Mouse (Mus musculus) liver, embryonic 13.5 days (tissue): ENCODE measurements at regions not wholly inside any gene's neighbourhood (a gene's known extent, or its start where the extent isn't known, plus 50 kb on each side); places are given as distances from the start of the nearest gene placed in this dataset.

Source experiments
- ATAC-seq: fragments of 200-750 bp; cut with Nextera tagmentation; 2 replicates; pipeline ENCODE4 v1.8.0; 2017; ENCODE audit warnings: low read depth, mild to moderate bottlenecking, moderate number of reproducible peaks, moderate library complexity
- DNase-seq: peaks from one replicate; pipeline ENCODE4 v3.0.0; 2022
- H3K27ac ChIP-seq: fragments of 300-500 bp; sonication (generic); 2 replicates; pipeline ENCODE4 v1.5.1; 2015; ENCODE audit warnings: moderate library complexity, mild to moderate bottlenecking, inconsistent platforms
- H3K27me3 ChIP-seq: fragments of 300-500 bp; sonication (generic); 2 replicates; pipeline ENCODE4 v1.6.1; 2015; ENCODE audit warnings: mild to moderate bottlenecking, inconsistent platforms
- H3K36me3 ChIP-seq: fragments of 300-500 bp; sonication (generic); 2 replicates; pipeline ENCODE4 v1.6.1; 2015; ENCODE audit warnings: mild to moderate bottlenecking, inconsistent platforms
- H3K4me1 ChIP-seq: fragments of 300-500 bp; sonication (generic); replicated peaks from 2 replicates; pipeline ENCODE4 v1.6.1; 2015; ENCODE audit warnings: inconsistent platforms
- H3K4me2 ChIP-seq: fragments of 300-500 bp; sonication (generic); 2 replicates; pipeline ENCODE4 v1.6.1; 2015; ENCODE audit warnings: inconsistent platforms, mild to moderate bottlenecking, moderate library complexity
- H3K4me3 ChIP-seq: fragments of 300-500 bp; sonication (generic); replicated peaks from 2 replicates; pipeline ENCODE4 v1.5.1; 2015; ENCODE audit warnings: mild to moderate bottlenecking, inconsistent platforms
- H3K9ac ChIP-seq: fragments of 300-500 bp; sonication (generic); 2 replicates; pipeline ENCODE4 v1.6.1; 2015; ENCODE audit warnings: mild to moderate bottlenecking, inconsistent platforms
- H3K9me3 ChIP-seq: fragments of 300-500 bp; sonication (generic); replicated peaks from 2 replicates; pipeline ENCODE4 v1.6.1; 2016; ENCODE audit warnings: inconsistent platforms
- WGBS: fragments of 180-500 bp; shearing (Covaris S2); methylation state at CpG from one replicate; pipeline ENCODE4 v1.1.7; 2015; ENCODE audit not compliant: insufficient replicate concordance; 5-methylcytosine and 5-hydroxymethylcytosine counted together

- no peak overlapping the region for H3K4me3 ChIP-seq
- ATAC-seq: no peak
Measured at GRCm38 (mm10) chr12:99039497-99040322, 119.3 kb downstream of the Ttc8 start.

GRCm38 (mm10) chr12:99041606-99042005 lies 121.2 kb downstream of the Ttc8 start:
- Histone ChIP-seq H3K4me3 (no peak overlapping the region), H3K27me3 (no peaks in the 10 kb centered on the region), H3K4me2 (no peak overlapping the region), H3K4me1 (no peaks in the 10 kb centered on the region), H3K9me3 (no peaks in the 10 kb centered on the region), H3K9ac (no peak overlapping the region), H3K36me3 (no peaks in the 10 kb centered on the region), H3K27ac (no peak overlapping the region)
- DNase-seq: no peak
- 42% methylated on average over 4 of the region's 4 CpGs for WGBS
- no peak for ATAC-seq

More at GRCm38 (mm10) chr12:99039497-99040322, 119.3 kb downstream of the Ttc8 start:
- Histone ChIP-seq H3K4me2 (no peak overlapping the region), H3K36me3 (no peaks in the 10 kb centered on the region), H3K9me3 (no peaks in the 10 kb centered on the region), H3K9ac (no peak overlapping the region), H3K27ac (no peak overlapping the region), H3K4me1 (no peaks in the 10 kb centered on the region), H3K27me3 (no peaks in the 10 kb centered on the region)
- no peak for DNase-seq
- WGBS: 55% methylated on average over 9 of the region's 9 CpGs

- Histone ChIP-seq H3K9ac (no peak overlapping the region), H3K36me3 (no peaks in the 10 kb centered on the region), H3K4me3 (no peak overlapping the region), H3K27ac (no peak overlapping the region), H3K9me3 (no peaks in the 10 kb centered on the region), H3K4me1 (no peaks in the 10 kb centered on the region), H3K4me2 (no peak overlapping the region), H3K27me3 (no peaks in the 10 kb centered on the region)
- ATAC-seq: no peak
- DNase-seq: no peak
- WGBS: 69% methylated on average over 16 of the region's 16 CpGs
Measured at GRCm38 (mm10) chr12:99042918-99043862, 122.8 kb downstream of the Ttc8 start.

GRCm38 (mm10) chr12:99044477-99044876 lies 124.1 kb downstream of the Ttc8 start:
- 43% methylated on average over 5 of the region's 5 CpGs for WGBS
- Histone ChIP-seq H3K36me3 (no peaks in the 10 kb centered on the region), H3K4me3 (no peak overlapping the region), H3K27me3 (no peaks in the 10 kb centered on the region), H3K4me1 (no peaks in the 10 kb centered on the region), H3K9me3 (no peaks in the 10 kb centered on the region), H3K9ac (no peak overlapping the region), H3K27ac (no peak overlapping the region), H3K4me2 (no peak overlapping the region)
- DNase-seq (no peak), ATAC-seq (no peak)

- no peak for DNase-seq
- Histone ChIP-seq H3K4me1 (no peaks in the 10 kb centered on the region), H3K9me3 (no peaks in the 10 kb centered on the region), H3K4me3 (no peak overlapping the region), H3K36me3 (no peaks in the 10 kb centered on the region), H3K27ac (no peak overlapping the region), H3K9ac (no peak overlapping the region), H3K4me2 (no peak overlapping the region), H3K27me3 (no peaks in the 10 kb centered on the region)
- 61% methylated on average over 2 of the region's 2 CpGs for WGBS
- no peak for ATAC-seq
Measured at GRCm38 (mm10) chr12:99050426-99050825, 130.1 kb downstream of the Ttc8 start.

GRCm38 (mm10) chr12:99052599-99052998 lies 132.2 kb downstream of the Ttc8 start:
- H3K9ac ChIP-seq: no peak overlapping the region
- ATAC-seq: no peak
- no peaks in the 10 kb centered on the region for H3K4me1 ChIP-seq
- H3K36me3 ChIP-seq: no peaks in the 10 kb centered on the region
- WGBS: 70% methylated on average over 7 of the region's 7 CpGs
- no peaks in the 10 kb centered on the region for H3K27me3 ChIP-seq
- H3K4me2 ChIP-seq: no peak overlapping the region
- H3K27ac ChIP-seq: no peak overlapping the region
- no peak for DNase-seq
- no peaks in the 10 kb centered on the region for H3K9me3 ChIP-seq
- H3K4me3 ChIP-seq: no peak overlapping the region

- Histone ChIP-seq H3K36me3 (no peaks in the 10 kb centered on the region), H3K4me1 (no peaks in the 10 kb centered on the region), H3K9me3 (no peaks in the 10 kb centered on the region), H3K27me3 (0 out of 2 replicates have a peak, but pooled peaks cover 2% of the 10 kb centered on the region), H3K4me2 (no peak overlapping the region), H3K9ac (no peak overlapping the region), H3K4me3 (no peak overlapping the region), H3K27ac (no peak overlapping the region)
- no peak for ATAC-seq
- WGBS: 63% methylated on average over 2 of the region's 2 CpGs
- no peak for DNase-seq
Measured at GRCm38 (mm10) chr12:99057521-99057920, 137.1 kb downstream of the Ttc8 start.

- Histone ChIP-seq H3K9ac (no peak overlapping the region), H3K4me3 (no peak overlapping the region), H3K27me3 (0 out of 2 replicates have a peak, but pooled peaks cover 2% of the 10 kb centered on the region), H3K27ac (no peak overlapping the region), H3K4me2 (no peak overlapping the region), H3K9me3 (no peaks in the 10 kb centered on the region), H3K36me3 (no peaks in the 10 kb centered on the region), H3K4me1 (no peaks in the 10 kb centered on the region)
- 51% methylated on average over 2 of the region's 2 CpGs for WGBS
- DNase-seq: no peak
- ATAC-seq: no peak
Measured at GRCm38 (mm10) chr12:99058916-99059315, 138.5 kb downstream of the Ttc8 start.

GRCm38 (mm10) chr12:99059491-99059890 lies 139.1 kb downstream of the Ttc8 start:
- H3K9ac ChIP-seq: no peak overlapping the region
- 78% methylated on average over 4 of the region's 4 CpGs for WGBS

GRCm38 (mm10) chr12:99060702-99061101 lies 140.3 kb downstream of the Ttc8 start:
- H3K9ac ChIP-seq: no peak overlapping the region
- DNase-seq: no peak
- no peaks in the 10 kb centered on the region for H3K4me1 ChIP-seq
- no peak overlapping the region for H3K4me2 ChIP-seq
- H3K9me3 ChIP-seq: no peaks in the 10 kb centered on the region
- WGBS: 42% methylated on average over 2 of the region's 2 CpGs
- no peaks in the 10 kb centered on the region for H3K36me3 ChIP-seq
- ATAC-seq: no peak
- no peak overlapping the region for H3K4me3 ChIP-seq
- no peak overlapping the region for H3K27ac ChIP-seq
- H3K27me3 ChIP-seq: 0 out of 2 replicates have a peak, but pooled peaks cover 2% of the 10 kb centered on the region

More at GRCm38 (mm10) chr12:99059491-99059890, 139.1 kb downstream of the Ttc8 start:
- ATAC-seq (no peak), DNase-seq (no peak)
- H3K9me3 ChIP-seq: no peaks in the 10 kb centered on the region
- H3K4me2 ChIP-seq: no peak overlapping the region
- 0 out of 2 replicates have a peak, but pooled peaks cover 2% of the 10 kb centered on the region for H3K27me3 ChIP-seq
- no peaks in the 10 kb centered on the region for H3K36me3 ChIP-seq
- no peak overlapping the region for H3K27ac ChIP-seq
- no peak overlapping the region for H3K4me3 ChIP-seq
- no peaks in the 10 kb centered on the region for H3K4me1 ChIP-seq

GRCm38 (mm10) chr12:99063441-99063840 lies 143.1 kb downstream of the Ttc8 start:
- ATAC-seq: no peak

More at GRCm38 (mm10) chr12:99063441-99063840, 143.1 kb downstream of the Ttc8 start:
- 0 out of 2 replicates have a peak, but pooled peaks cover 2% of the 10 kb centered on the region for H3K27me3 ChIP-seq
- whole genome bisulfite sequencing: 67% methylated on average over 3 of the region's 3 CpGs
- no peak overlapping the region for H3K27ac ChIP-seq
- H3K9me3 ChIP-seq: no peaks in the 10 kb centered on the region
- no peak for DNase-seq
- H3K9ac ChIP-seq: no peak overlapping the region
- no peak overlapping the region for H3K4me2 ChIP-seq
- no peak overlapping the region for H3K4me3 ChIP-seq
- H3K36me3 ChIP-seq: no peaks in the 10 kb centered on the region
- H3K4me1 ChIP-seq: no peaks in the 10 kb centered on the region
